Mouse (Mus musculus) lung, postnatal 25 days (tissue): ENCODE data around the gene Nhej1.
A peak's percentile ranks its signal among the peaks of the same experiment; 100 is the strongest.

Experiments used
- DNase-seq: peaks from one replicate; pipeline ENCODE4 v3.0.0; 2022; ENCODE audit warnings: low spot score

Nhej1 gene

GRCm38 (mm10) chr1:74927621-74928296, 197.2 kb downstream of the Nhej1 start:
- DNase-seq, result no peak

GRCm38 (mm10) chr1:74926721-74927120, 198.3 kb downstream of the Nhej1 start:
- DNase-seq, result peak; percentile 38

GRCm38 (mm10) chr1:74924464-74924863, 200.5 kb downstream of the Nhej1 start:
- no peak for DNase-seq
